Mouse (Mus musculus) heart, adult 2 months (tissue): ENCODE data around the gene Usp29. TPM values are rescaled to one million over a fixed set of nuclear protein-coding genes. Genes with fewer than 3 reads are reported as not detected.
A peak's percentile ranks its signal among the peaks of the same experiment; 100 is the strongest.

ENCODE experiments used
- DNase-seq, 2 experiments: peaks; one replicate each; pipeline ENCODE4 v3.0.0; 2021
- H3K27ac ChIP-seq: fragments of 200-600 bp; 2 replicates; pipeline ENCODE4 v1.8.1; 2022
- H3K27me3 ChIP-seq: fragments of 200-500 bp; 2 replicates; pipeline ENCODE4 v1.6.1; 2012; ENCODE audit warnings: mild to moderate bottlenecking, low read length, inconsistent platforms, mixed read lengths; ENCODE audit not compliant: control insufficient read depth, insufficient read depth
- H3K36me3 ChIP-seq: fragments of 200-500 bp; 2 replicates; pipeline ENCODE4 v1.6.1; 2012; ENCODE audit warnings: low read length, inconsistent platforms; ENCODE audit not compliant: control insufficient read depth, insufficient read depth
- H3K4me1 ChIP-seq: fragments of 200-500 bp; 2 replicates; pipeline ENCODE4 v1.6.1; 2011; ENCODE audit warnings: low read length; ENCODE audit not compliant: control insufficient read depth, insufficient read depth
- H3K4me3 ChIP-seq: fragments of 200-600 bp; 2 replicates; pipeline ENCODE4 v1.8.1; 2022
- H3K79me2 ChIP-seq: fragments of 200-500 bp; replicated peaks from 2 replicates; pipeline ENCODE4 v1.6.1; 2012; ENCODE audit warnings: mild to moderate bottlenecking, inconsistent platforms, low read length, moderate library complexity, mixed read lengths; ENCODE audit not compliant: control insufficient read depth, insufficient read depth
- H3K9ac ChIP-seq: fragments of 200-500 bp; 2 replicates; pipeline ENCODE4 v1.6.1; 2012; ENCODE audit warnings: low read depth, mild to moderate bottlenecking, control low read depth, inconsistent platforms, low read length, mixed read lengths
- CTCF ChIP-seq: fragments of 200-600 bp; IDR thresholded peaks from 2 replicates; pipeline ENCODE4 v1.8.1; 2022; ENCODE audit warnings: antibody characterized with exemption, mild to moderate bottlenecking, moderate library complexity
- EP300 ChIP-seq: fragments of 200-500 bp; IDR thresholded peaks from 2 replicates; pipeline ENCODE4 v1.6.1; 2011; ENCODE audit warnings: low read depth, low read length, control low read depth; ENCODE audit not compliant: insufficient read depth
- POLR2A ChIP-seq: fragments of 200-500 bp; IDR thresholded peaks from 2 replicates; pipeline ENCODE4 v1.6.1; 2011; ENCODE audit warnings: mild to moderate bottlenecking, low read depth, low read length, control low read depth; ENCODE audit not compliant: insufficient read depth
- WGBS: fragments of 180-500 bp; shearing (Covaris S2); methylation state at CpG from one replicate; pipeline ENCODE4 v1.1.7; 2018; 5-methylcytosine and 5-hydroxymethylcytosine counted together
- intact Hi-C: fragments of 180-260 bp; cut with DNase I; formaldehyde crosslinking; loops from one replicate; pipeline ENCODE4 v1.15.1; 2025
- polyA plus RNA-seq: library from polyadenylated mRNA; depleted of rRNA; stranded (reverse); fragments of >200 nt; gene quantifications from 2 replicates; pipeline ENCODE4 v1.2.3, GENCODE M21; 2012
- total RNA-seq, 2 experiments: library from RNA; stranded (reverse); gene quantifications; 2 replicates each; pipeline ENCODE4 v1.2.3; 2021

Gene Usp29
- total and polyA plus RNA-seq, 3 experiments: 0.11 to 0.16 TPM; not detected in 1

DNA sequence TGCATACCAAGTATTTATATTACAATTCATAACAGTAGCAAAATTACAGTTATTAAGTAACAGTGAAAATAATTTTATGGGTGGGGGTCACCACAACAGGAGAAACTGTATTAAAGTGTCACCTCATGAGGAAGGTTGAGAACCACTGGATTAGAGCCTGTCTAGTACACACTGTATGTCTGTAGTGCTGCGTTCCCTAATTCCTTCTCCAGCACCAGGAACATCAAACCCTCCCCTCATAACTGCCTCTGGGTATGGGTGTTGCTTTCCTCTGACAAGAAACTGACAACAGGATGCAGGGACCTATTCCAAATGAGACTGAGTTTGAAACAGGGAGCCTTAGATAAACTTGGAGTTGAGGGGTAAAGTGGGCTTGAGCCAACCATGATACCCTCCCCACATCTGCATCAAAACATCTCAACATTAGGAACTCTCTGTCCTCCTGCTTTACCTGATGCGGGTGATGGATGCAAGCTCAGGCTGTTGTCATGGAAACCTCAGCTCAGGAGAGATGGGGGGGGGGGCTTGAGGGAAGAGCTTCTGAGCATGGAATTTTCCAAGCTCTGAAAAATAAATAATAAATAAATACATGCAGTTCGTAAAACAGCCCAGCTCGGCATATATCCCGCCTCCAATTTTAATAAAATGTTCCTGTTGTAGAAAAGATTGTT is 86.5 kb downstream of the Usp29 start:
- Histone ChIP-seq H3K27ac (no peak overlapping the region), H3K9ac (no peak overlapping the region), H3K79me2 (no peaks in the 10 kb centered on the region), H3K27me3 (no peaks in the 10 kb centered on the region), H3K36me3 (no peaks in the 10 kb centered on the region), H3K4me3 (no peak overlapping the region), H3K4me1 (no peaks in the 10 kb centered on the region)
- 84% methylated on average over 5 of the region's 5 CpGs for WGBS
- no peak for TF ChIP-seq EP300
- no peak for TF ChIP-seq POLR2A
- TF ChIP-seq CTCF: no peak
- intact Hi-C loops: no loop called here
- no peak for DNase-seq

DNA sequence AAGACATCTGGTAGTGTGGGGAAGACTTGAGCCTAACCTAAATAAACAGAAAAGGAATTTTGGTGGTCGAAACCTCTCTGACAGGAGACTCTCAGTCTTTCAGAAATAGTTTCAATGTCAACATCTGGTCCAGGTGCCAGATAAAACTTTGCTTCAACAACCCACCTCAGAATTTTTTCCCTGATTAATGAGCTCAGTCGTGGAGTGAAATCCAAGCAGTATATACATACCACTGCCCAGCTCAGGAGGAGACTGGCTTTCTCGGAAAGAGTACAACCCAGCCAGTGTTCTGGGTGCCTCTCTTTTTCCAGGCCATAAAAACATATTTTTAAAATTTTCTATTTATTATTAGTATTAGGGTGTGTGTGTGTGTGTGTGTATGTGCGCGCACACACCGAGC is 89.9 kb downstream of the Usp29 start:
- Histone ChIP-seq H3K4me1 (no peaks in the 10 kb centered on the region), H3K4me3 (no peak overlapping the region), H3K79me2 (no peaks in the 10 kb centered on the region), H3K27ac (no peak overlapping the region), H3K27me3 (no peaks in the 10 kb centered on the region), H3K36me3 (no peaks in the 10 kb centered on the region), H3K9ac (no peak overlapping the region)
- intact Hi-C loops: loop anchor here (10.0 kb wide), 1 partner anchor 75 kb away; no protein-coding TSS in a partner anchor
- TF ChIP-seq POLR2A: no peak
- no peak for TF ChIP-seq CTCF
- no peak for TF ChIP-seq EP300
- no peak for DNase-seq
- WGBS: 80% methylated on average over 6 of the region's 6 CpGs

DNA sequence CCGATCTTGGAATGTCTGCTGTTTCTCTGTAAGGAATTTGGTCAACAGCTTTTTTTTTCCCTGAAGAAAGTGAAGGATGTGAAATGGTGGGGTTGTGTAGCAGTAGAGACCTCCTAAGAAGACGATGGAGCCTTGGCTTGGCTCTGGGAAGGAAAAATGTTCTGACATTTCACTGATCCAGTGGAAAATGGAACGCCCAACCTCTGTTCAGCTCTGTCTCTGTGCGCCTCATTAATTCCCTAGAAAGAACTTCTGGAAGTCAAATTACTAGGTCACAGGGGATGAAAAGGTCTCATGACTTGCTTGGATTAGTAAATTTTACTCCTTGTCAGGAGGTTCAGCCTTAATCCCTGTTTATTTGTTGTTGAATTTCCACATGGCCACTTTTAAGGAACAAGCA is 92.3 kb downstream of the Usp29 start:
- Histone ChIP-seq H3K4me1 (no peaks in the 10 kb centered on the region), H3K79me2 (no peaks in the 10 kb centered on the region), H3K27me3 (no peaks in the 10 kb centered on the region), H3K9ac (no peak overlapping the region), H3K36me3 (no peaks in the 10 kb centered on the region), H3K27ac (no peak overlapping the region), H3K4me3 (no peak overlapping the region)
- intact Hi-C loops: loop anchor here (10.0 kb wide), 1 partner anchor 78 kb away; no protein-coding TSS in a partner anchor
- TF ChIP-seq EP300 (no peak), CTCF (no peak), POLR2A (no peak)
- DNase-seq: peak in 1 of 2 experiments; percentile 3
- WGBS: 55% methylated on average over 4 of the region's 4 CpGs

DNA sequence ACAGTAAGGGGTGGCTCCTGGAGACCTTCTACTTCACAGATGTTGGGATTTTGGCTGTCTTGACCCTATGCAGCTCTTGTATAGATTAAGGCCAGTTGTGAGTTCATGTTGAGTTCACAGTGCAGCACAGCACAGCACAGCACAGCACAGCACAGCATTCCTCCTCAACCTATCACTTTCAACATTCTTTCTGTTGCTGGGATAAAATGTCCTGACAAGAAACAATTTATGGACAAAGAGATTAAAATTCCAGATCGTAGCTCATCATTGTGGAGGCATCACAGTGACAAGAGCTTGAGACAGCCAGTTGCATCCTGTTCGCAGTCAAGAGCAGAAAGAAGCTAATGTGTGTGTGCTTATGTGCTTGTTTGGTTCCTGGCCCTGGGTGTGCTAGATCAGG is 93.3 kb downstream of the Usp29 start:
- intact Hi-C loops: loop anchor here (10.0 kb wide), 1 partner anchor 79 kb away; no protein-coding TSS in a partner anchor
- H3K4me3 ChIP-seq: no peak overlapping the region

DNA sequence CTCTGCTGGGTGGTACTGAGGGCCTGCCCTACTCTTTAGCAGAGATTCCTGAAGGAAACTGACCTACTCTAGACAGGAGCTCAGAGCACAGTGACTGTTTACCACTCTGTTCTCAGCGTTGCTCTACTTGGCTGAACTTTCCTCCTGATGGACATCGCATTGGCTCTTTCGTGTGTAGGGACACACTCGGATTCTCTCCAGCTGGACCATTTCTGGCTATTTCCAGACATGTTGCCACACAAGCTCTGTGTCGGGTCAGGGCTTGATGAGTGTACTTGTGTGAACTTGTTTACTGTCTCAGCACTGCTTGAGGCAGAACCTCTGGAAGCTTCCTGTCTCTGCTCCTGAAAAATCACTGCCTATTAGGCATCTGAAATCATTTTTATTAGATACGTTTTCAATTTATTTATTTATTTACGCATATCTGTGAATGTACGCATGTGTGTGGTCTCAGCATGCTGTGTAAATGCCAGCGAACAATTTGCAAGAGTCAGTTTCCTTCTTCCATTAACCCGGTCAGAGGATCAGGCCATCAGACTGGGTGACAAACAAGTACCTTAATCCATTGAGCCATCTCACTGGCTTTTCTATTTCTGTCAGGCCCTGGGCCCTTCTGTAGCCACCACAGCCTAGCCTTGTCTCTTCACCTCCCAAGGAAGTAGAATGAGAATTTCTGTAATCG is 95.7 kb downstream of the Usp29 start:
- no peaks in the 10 kb centered on the region for H3K4me1 ChIP-seq
- no peak overlapping the region for H3K9ac ChIP-seq
- intact Hi-C loops: loop anchor here (10.0 kb wide), 1 partner anchor 81 kb away; no protein-coding TSS in a partner anchor
- no peak overlapping the region for H3K4me3 ChIP-seq
- no peak overlapping the region for H3K27ac ChIP-seq
- DNase-seq: peak; percentile 37 to 63
- H3K36me3 ChIP-seq: no peaks in the 10 kb centered on the region
- no peak for TF ChIP-seq CTCF
- no peak for TF ChIP-seq POLR2A
- TF ChIP-seq EP300: no peak
- H3K79me2 ChIP-seq: no peaks in the 10 kb centered on the region
- H3K27me3 ChIP-seq: no peaks in the 10 kb centered on the region
- 68% methylated on average over 11 of the region's 11 CpGs for WGBS

More for the DNA sequence above, 93.3 kb downstream of the Usp29 start:
- Histone ChIP-seq H3K9ac (no peak overlapping the region), H3K27ac (no peak overlapping the region), H3K4me1 (no peaks in the 10 kb centered on the region), H3K36me3 (no peaks in the 10 kb centered on the region), H3K79me2 (no peaks in the 10 kb centered on the region), H3K27me3 (no peaks in the 10 kb centered on the region)
- TF ChIP-seq POLR2A (no peak), CTCF (no peak), EP300 (no peak)
- WGBS: 63% methylated on average over 2 of the region's 2 CpGs
- no peak for DNase-seq

DNA sequence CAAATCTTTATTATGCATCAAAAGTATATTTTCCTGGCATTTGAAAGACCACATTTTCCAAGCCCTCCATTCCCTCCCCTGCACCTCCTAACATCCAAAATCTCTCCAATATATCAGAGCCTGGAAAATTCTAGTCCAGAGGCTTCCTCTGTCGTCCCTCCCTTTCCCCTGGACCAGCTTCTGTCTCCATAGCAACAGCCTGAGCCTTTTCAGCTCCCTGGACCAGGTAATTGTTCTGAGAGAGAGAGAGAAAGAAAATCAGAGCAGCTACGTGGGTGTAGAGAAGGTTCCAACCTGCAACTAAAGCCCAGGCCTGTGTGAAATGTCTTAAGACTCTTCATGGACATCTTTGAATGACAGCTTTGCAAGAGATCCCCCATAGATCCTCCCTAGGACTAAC is 98.8 kb downstream of the Usp29 start:
- Histone ChIP-seq H3K27me3 (no peaks in the 10 kb centered on the region), H3K79me2 (no peaks in the 10 kb centered on the region), H3K4me3 (no peak overlapping the region), H3K4me1 (no peaks in the 10 kb centered on the region), H3K9ac (no peak overlapping the region), H3K36me3 (no peaks in the 10 kb centered on the region), H3K27ac (no peak overlapping the region)
- intact Hi-C loops: loop anchor here (10.0 kb wide), 1 partner anchor 84 kb away; no protein-coding TSS in a partner anchor
- TF ChIP-seq CTCF (no peak), POLR2A (no peak), EP300 (no peak)
- DNase-seq: no peak
- 39% methylated on average over 2 of the region's 2 CpGs for WGBS
